Mouse (Mus musculus): ENCODE results near the gene Ap2a1.
A peak's percentile ranks its signal among the peaks of the same experiment; 100 is the strongest.

Ap2a1 gene

GRCm38 (mm10) chr7:44866276-44867009 is 62.9 kb downstream of the Ap2a1 start:
- DNase-seq (ENCODE audit: low spot score in 2 of 2): no peak

- no peak for DNase-seq (ENCODE audit: low spot score in 2 of 2)
Measured at GRCm38 (mm10) chr7:44864595-44865542, 64.4 kb downstream of the Ap2a1 start.

- DNase-seq (ENCODE audit: low spot score in 2 of 2): no peak
Measured at GRCm38 (mm10) chr7:44863982-44864494, 65.3 kb downstream of the Ap2a1 start.

GRCm38 (mm10) chr7:44863210-44863609 is 66.1 kb downstream of the Ap2a1 start:
- DNase-seq (ENCODE audit: low spot score in 2 of 2): no peak

- DNase-seq (ENCODE audit: low spot score in 2 of 2): no peak
Measured at GRCm38 (mm10) chr7:44862434-44862833, 66.9 kb downstream of the Ap2a1 start.

GRCm38 (mm10) chr7:44861429-44861816 is 67.9 kb downstream of the Ap2a1 start:
- DNase-seq (ENCODE audit: low spot score in 2 of 2): no peak

GRCm38 (mm10) chr7:44860576-44861428 is 68.5 kb downstream of the Ap2a1 start:
- no peak for DNase-seq (ENCODE audit: low spot score in 2 of 2)

- DNase-seq (ENCODE audit: low spot score in 2 of 2): no peak
Measured at GRCm38 (mm10) chr7:44859896-44860295, 69.4 kb downstream of the Ap2a1 start.

- DNase-seq (ENCODE audit: low spot score in 2 of 2): no peak
Measured at GRCm38 (mm10) chr7:44857905-44858304, 71.4 kb downstream of the Ap2a1 start.

GRCm38 (mm10) chr7:44857042-44857552 is 72.2 kb downstream of the Ap2a1 start, which contains the start of gene Pnkp:
Gene Pnkp (plus strand): TSS chr7:44857139.
- peak; percentile 86 to 87 for DNase-seq (ENCODE audit: low spot score in 2 of 2)

- DNase-seq (ENCODE audit: low spot score in 2 of 2): no peak
Measured at GRCm38 (mm10) chr7:44856265-44856916, 72.9 kb downstream of the Ap2a1 start.

GRCm38 (mm10) chr7:44855036-44855435 is 74.3 kb downstream of the Ap2a1 start:
- DNase-seq (ENCODE audit: low spot score in 2 of 2): no peak

- no peak for DNase-seq (ENCODE audit: low spot score in 2 of 2)
Measured at GRCm38 (mm10) chr7:44854356-44855031, 74.8 kb downstream of the Ap2a1 start.

- no peak for DNase-seq (ENCODE audit: low spot score in 2 of 2)
Measured at GRCm38 (mm10) chr7:44853596-44854355, 75.5 kb downstream of the Ap2a1 start.

GRCm38 (mm10) chr7:44853065-44853464 is 76.2 kb downstream of the Ap2a1 start:
- DNase-seq (ENCODE audit: low spot score in 2 of 2): no peak

GRCm38 (mm10) chr7:44852259-44853027 is 76.9 kb downstream of the Ap2a1 start:
- DNase-seq (ENCODE audit: low spot score in 2 of 2): no peak

GRCm38 (mm10) chr7:44851625-44852234 is 77.6 kb downstream of the Ap2a1 start:
- no peak for DNase-seq (ENCODE audit: low spot score in 2 of 2)

Data from frontal cortex, postnatal 25 days (tissue).